Mouse (Mus musculus): ENCODE results near the gene Gm8914. TPM values are rescaled to one million over a fixed set of nuclear protein-coding genes. Genes with fewer than 3 reads are reported as not detected.

Gm8914 gene
- not detected in 2 replicates for polyA plus RNA-seq (2015; fragmentation: Nextera tagmentation; extraction: Ambion mirVana)

DNA sequence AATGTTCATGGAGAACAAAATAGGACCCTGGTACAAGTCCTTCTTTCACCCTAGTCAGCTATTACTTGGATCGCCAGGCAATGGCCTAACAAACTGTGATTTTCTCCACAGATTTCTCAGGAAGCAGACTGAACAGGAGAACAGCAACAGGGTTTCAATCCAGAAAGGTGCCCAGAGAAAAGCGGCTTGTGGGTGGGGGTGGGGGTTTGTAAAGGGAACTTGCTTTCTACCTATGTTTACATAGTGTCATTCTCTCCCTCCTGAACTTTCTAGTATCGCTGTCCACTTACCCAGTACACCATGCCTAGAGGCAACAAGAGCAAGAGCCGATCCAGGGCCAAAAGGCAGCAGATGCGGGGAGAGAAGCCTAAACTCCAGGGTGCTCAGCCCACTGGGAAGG lies at the start of gene Gm8914:
Gene Gm8914 (plus strand): TSS at position 301 of the 400 bp plus-strand sequence.

Other genes starting within 250 kb of the Gm8914 start
- gene Mageb2, start 148.4 kb upstream of the Gm8914 start, polyA plus RNA-seq (2015; fragmentation: Nextera tagmentation; extraction: Ambion mirVana): not detected in 2 replicates
- not detected in 2 replicates for gene Gm5072, start 87.6 kb upstream of the Gm8914 start, polyA plus RNA-seq (2015; fragmentation: Nextera tagmentation; extraction: Ambion mirVana)
- gene 1700084M14Rik, start 95.8 kb downstream of the Gm8914 start, polyA plus RNA-seq (2015; fragmentation: Nextera tagmentation; extraction: Ambion mirVana): not detected in 2 replicates
- not detected in 2 replicates for gene Gm14781, start 152.1 kb downstream of the Gm8914 start, polyA plus RNA-seq (2015; fragmentation: Nextera tagmentation; extraction: Ambion mirVana)

Measured in skeletal muscle tissue, postnatal 0 days (tissue).